Mouse (Mus musculus) brain, embryonic 14.5 days (tissue): ENCODE measurements at regions not wholly inside any gene's neighbourhood (a gene's known extent, or its start where the extent isn't known, plus 50 kb on each side); places are given as distances from the start of the nearest gene placed in this dataset.

Experiments
- CTCF ChIP-seq: fragments of 200-500 bp; IDR thresholded peaks from 2 replicates; pipeline ENCODE4 v1.5.1; 2012; ENCODE audit warnings: inconsistent platforms, mild to moderate bottlenecking, moderate library complexity, borderline replicate concordance; ENCODE audit not compliant: insufficient read depth, insufficient read length; ENCODE audit errors: extremely low read depth
- POLR2A ChIP-seq: fragments of 200-500 bp; IDR thresholded peaks from 2 replicates; pipeline ENCODE4 v1.6.1; 2012; ENCODE audit warnings: mild to moderate bottlenecking, inconsistent platforms, borderline replicate concordance; ENCODE audit not compliant: poor library complexity, insufficient read depth, insufficient read length, severe bottlenecking; ENCODE audit errors: extremely low read depth

GRCm38 (mm10) chr2:171862626-171863025 lies 180.6 kb downstream of the Cbln4 start:
- TF ChIP-seq POLR2A = no peak
- TF ChIP-seq CTCF = no peak
